Mouse (Mus musculus) stomach, embryonic 15.5 days (tissue): ENCODE results near the gene Tmem131l. TPM values are rescaled to one million over a fixed set of nuclear protein-coding genes. Genes with fewer than 3 reads are reported as not detected.

Experiments used
- ATAC-seq: fragments of 200-750 bp; cut with Nextera tagmentation; 2 replicates; pipeline ENCODE4 v1.8.0; 2017; ENCODE audit warnings: low read depth, moderate number of reproducible peaks, moderate TSS enrichment; ENCODE audit not compliant: insufficient read depth, low FRiP score
- H3K27ac ChIP-seq: fragments of 300-500 bp; sonication (generic); 2 replicates; pipeline ENCODE4 v1.5.1; 2015; ENCODE audit warnings: mild to moderate bottlenecking, inconsistent platforms
- H3K27me3 ChIP-seq: fragments of 300-500 bp; sonication (generic); replicated peaks from 2 replicates; pipeline ENCODE4 v1.6.1; 2015; ENCODE audit warnings: inconsistent platforms
- H3K36me3 ChIP-seq: fragments of 300-500 bp; sonication (generic); 2 replicates; pipeline ENCODE4 v1.6.1; 2015; ENCODE audit warnings: inconsistent platforms
- H3K4me1 ChIP-seq: fragments of 300-500 bp; sonication (generic); 2 replicates; pipeline ENCODE4 v1.6.1; 2015; ENCODE audit warnings: inconsistent platforms
- H3K4me2 ChIP-seq: fragments of 300-500 bp; sonication (generic); 2 replicates; pipeline ENCODE4 v1.6.1; 2015; ENCODE audit warnings: mild to moderate bottlenecking, inconsistent platforms
- H3K4me3 ChIP-seq: fragments of 300-500 bp; sonication (generic); replicated peaks from 2 replicates; pipeline ENCODE4 v1.5.1; 2015; ENCODE audit warnings: inconsistent platforms
- H3K9ac ChIP-seq: fragments of 300-500 bp; sonication (generic); 2 replicates; pipeline ENCODE4 v1.6.1; 2015; ENCODE audit warnings: inconsistent platforms
- H3K9me3 ChIP-seq: fragments of 300-500 bp; sonication (generic); 2 replicates; pipeline ENCODE4 v1.6.1; 2016; ENCODE audit warnings: inconsistent platforms
- WGBS: fragments of 180-500 bp; shearing (Covaris S2); methylation state at CpG from one replicate; pipeline ENCODE4 v1.1.7; 2015; 5-methylcytosine and 5-hydroxymethylcytosine counted together
- polyA plus RNA-seq: library from polyadenylated mRNA; unstranded; fragments of >200 nt; fragmentation: Nextera tagmentation; extraction: Ambion mirVana; gene quantifications from 2 replicates; pipeline ENCODE4 v1.2.1, GENCODE M21; 2015

Tmem131l gene
- polyA plus RNA-seq, 1 experiment from 2014 or later: 44.9 TPM

DNA sequence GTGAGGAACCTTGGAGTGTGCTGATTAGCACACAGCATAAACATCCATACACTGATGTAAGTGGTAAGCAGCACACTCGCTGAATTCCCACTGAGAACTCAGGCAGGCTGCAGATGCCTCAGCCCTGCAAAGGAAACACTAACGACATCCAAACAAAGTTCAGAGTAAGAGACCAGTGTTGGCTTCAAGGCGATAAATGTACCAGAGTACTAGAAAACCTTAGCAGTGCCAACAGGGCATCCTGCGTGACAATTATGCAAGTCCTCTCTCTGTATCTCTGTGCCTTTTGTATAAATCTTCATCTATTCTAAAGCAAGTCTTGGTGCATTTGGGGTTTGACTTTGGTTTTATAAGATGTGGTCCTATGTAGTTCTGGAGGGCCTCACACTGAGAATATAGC lies 11.0 kb downstream of the Tmem131l start:
- no peaks in the 10 kb centered on the region for H3K27me3 ChIP-seq
- H3K36me3 ChIP-seq: peaks cover 4% of the 10 kb centered on the region; the same call in 1 of the 2 replicates
- no peak overlapping the region for H3K9ac ChIP-seq
- 83% methylated on average over 4 of the region's 4 CpGs for WGBS
- no peak for ATAC-seq
- H3K4me3 ChIP-seq: no peak overlapping the region
- H3K27ac ChIP-seq: no peak overlapping the region
- no peaks in the 10 kb centered on the region for H3K9me3 ChIP-seq
- H3K4me2 ChIP-seq: no peak overlapping the region
- 0 out of 2 replicates have a peak, but pooled peaks cover 13% of the 10 kb centered on the region for H3K4me1 ChIP-seq

DNA sequence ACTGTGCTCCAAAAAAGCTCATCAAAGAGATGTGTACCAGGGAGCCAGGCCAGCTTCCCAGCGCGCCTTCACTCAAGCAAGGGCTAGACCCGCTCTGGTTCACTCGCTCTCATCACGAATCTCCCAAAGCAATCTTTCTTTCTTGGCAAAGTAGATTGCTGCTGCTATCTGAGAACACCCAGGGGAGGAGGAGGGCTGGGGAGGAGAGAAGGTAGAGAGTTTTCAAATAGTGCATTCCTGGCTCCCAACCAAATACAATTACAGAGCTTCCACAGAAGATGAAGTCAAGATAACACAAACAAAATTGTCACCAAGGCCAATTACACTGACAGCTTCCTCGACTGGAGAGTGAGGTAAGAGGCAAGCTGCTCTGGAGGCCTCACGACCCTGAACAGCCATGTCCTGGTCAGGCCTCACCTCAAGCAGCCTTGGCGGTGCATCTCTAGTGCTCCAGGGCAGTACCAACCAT lies 12.2 kb downstream of the Tmem131l start:
- peaks cover 12% of the 10 kb centered on the region; the same call in 1 of the 2 replicates for H3K4me1 ChIP-seq
- H3K4me2 ChIP-seq: no peak overlapping the region
- WGBS: 70% methylated on average over 8 of the region's 8 CpGs
- no peak for ATAC-seq
- H3K9me3 ChIP-seq: no peaks in the 10 kb centered on the region
- no peak overlapping the region for H3K9ac ChIP-seq
- H3K4me3 ChIP-seq: no peak overlapping the region
- H3K36me3 ChIP-seq: peaks cover 4% of the 10 kb centered on the region; the same call in 1 of the 2 replicates
- no peaks in the 10 kb centered on the region for H3K27me3 ChIP-seq
- no peak overlapping the region for H3K27ac ChIP-seq

DNA sequence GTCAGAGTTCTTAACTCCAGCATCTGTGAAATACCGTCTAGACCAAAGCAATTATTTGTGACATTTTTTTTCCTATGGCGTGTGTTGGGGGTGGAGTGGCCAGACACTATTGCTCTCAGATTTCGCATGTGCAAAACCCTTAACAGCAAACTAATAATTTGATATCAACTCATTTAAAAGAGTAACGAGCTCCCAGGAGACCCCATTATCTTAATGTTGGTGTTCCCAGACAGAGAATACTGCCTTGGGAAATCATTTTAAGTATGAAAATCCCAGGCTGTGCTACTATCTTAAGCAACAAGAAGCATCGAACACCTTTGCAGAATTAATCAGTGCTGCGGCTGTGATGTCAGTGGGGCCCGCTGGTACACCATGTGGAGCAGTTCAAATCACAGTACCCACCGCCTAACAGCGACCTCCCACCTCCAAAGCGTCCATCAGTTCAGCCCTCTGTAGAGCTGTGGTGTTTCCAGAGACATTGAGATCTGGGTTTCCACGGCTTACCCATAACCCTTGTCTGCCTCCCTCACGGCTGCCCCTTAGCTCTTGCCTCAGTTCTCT lies 15.4 kb downstream of the Tmem131l start:
- 77% methylated on average over 12 of the region's 12 CpGs for WGBS
- H3K4me3 ChIP-seq: no peak overlapping the region
- peaks cover 27% of the 10 kb centered on the region for H3K4me1 ChIP-seq
- no peak for ATAC-seq
- no peaks in the 10 kb centered on the region for H3K9me3 ChIP-seq
- H3K36me3 ChIP-seq: no peaks in the 10 kb centered on the region
- H3K9ac ChIP-seq: no peak overlapping the region
- no peak overlapping the region for H3K4me2 ChIP-seq
- no peak overlapping the region for H3K27ac ChIP-seq
- H3K27me3 ChIP-seq: no peaks in the 10 kb centered on the region

DNA sequence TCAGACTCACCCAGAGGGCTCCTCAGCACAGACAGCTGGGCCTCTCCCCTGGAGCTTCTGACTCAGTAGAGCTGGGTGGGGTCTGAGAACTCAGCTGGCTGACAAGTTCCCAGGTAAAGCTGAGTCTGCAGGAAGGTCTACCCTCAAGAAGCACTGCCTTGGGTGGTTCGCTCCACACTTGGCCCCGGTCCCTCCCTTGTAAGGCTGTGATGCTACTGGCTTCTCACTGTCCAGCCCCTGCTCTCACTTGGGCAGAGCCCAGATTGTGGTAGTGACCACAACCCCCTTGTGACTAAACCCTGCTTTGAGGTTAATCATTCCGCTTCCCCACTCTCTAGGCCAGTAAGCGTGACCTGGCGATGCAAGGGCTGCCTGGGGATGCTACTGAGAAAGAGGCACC lies 17.3 kb downstream of the Tmem131l start:
- no peak overlapping the region for H3K4me2 ChIP-seq
- peak overlapping the region; percentile 31; the same call in 1 of the 2 replicates for H3K27ac ChIP-seq

DNA sequence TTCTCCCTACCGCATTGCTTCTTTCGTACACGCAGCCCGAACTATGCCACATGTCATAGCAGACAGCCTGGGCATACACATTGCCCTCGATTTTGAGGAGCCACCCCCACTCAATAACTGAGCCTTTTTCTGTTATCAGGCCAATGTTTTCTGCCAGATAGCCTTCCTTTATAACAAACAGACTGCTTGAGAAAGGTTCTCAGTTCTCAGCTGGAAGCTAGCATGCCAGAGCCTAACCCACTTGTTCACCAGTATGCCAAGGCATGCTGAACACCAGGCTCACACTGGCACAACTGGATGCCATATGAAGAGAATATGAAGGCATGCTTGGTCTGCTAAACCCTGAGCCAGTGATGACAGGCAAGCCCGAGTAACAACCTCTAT lies 17.8 kb downstream of the Tmem131l start:
- no peak overlapping the region for H3K4me3 ChIP-seq
- H3K9me3 ChIP-seq: no peaks in the 10 kb centered on the region
- H3K4me1 ChIP-seq: peaks cover 23% of the 10 kb centered on the region
- H3K4me2 ChIP-seq: no peak overlapping the region
- H3K27me3 ChIP-seq: no peaks in the 10 kb centered on the region
- peaks cover 3% of the 10 kb centered on the region; the same call in 1 of the 2 replicates for H3K36me3 ChIP-seq
- peak; percentile 28; the same call in 1 of the 2 replicates for ATAC-seq
- peak overlapping the region; percentile 16; the same call in 1 of the 2 replicates for H3K27ac ChIP-seq
- WGBS: 74% methylated on average over 6 of the region's 6 CpGs
- no peak overlapping the region for H3K9ac ChIP-seq

More for the DNA sequence above, 17.3 kb downstream of the Tmem131l start:
- 83% methylated on average over 5 of the region's 5 CpGs for WGBS
- Histone ChIP-seq H3K9ac (no peak overlapping the region), H3K36me3 (peaks cover 3% of the 10 kb centered on the region; the same call in 1 of the 2 replicates), H3K9me3 (no peaks in the 10 kb centered on the region), H3K4me1 (peaks cover 26% of the 10 kb centered on the region), H3K4me3 (no peak overlapping the region), H3K27me3 (no peaks in the 10 kb centered on the region)
- ATAC-seq: peak; percentile 24; the same call in 1 of the 2 replicates

DNA sequence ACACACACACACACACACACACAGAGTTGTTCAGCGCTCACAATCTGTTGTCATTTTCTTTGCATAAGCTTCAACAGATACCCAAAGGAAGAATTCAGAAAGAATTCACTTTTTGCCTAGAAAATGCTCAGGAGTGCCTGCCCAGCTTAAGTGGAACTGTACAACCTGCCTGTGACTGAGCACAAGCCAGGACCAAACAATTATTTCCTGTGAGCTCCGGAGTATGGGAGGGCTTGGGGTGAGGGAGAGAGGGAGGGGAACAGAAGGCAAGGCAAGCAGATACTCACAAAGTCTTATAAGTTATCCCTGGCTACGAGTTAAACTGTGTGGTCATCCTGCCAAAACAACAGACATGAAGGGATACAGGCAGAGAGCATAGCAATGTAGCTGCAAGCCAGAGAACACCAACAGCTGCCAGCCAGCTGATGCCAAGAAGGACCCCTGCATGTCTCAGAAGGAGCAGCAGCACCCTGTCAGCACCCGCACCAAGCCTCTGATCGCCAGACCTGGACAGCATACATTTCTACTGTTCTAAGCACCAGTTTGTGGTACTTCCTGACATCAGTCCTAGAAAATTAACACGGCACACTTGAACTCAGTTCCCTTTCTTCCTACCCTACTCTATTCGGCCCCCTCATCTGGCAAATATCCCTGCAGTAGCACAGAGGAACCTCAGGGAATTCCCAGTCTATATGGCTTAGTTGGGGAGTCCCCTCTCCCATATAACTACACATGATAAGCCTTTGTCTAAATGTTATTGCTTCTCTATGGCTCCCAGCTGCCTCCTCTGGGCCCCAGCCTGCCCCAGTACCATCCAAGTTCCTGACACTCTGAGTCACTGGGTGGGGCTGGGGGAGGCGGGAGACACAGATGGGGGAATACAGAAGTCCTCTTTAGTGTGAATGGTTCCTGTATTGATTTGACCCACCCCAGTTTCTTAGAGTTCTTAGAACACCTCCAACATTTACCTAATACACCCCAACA lies 18.5 kb downstream of the Tmem131l start:
- H3K27me3 ChIP-seq: no peaks in the 10 kb centered on the region
- peak; percentile 68; the same call in 1 of the 2 replicates for ATAC-seq
- peaks cover 3% of the 10 kb centered on the region; the same call in 1 of the 2 replicates for H3K36me3 ChIP-seq
- no peak overlapping the region for H3K4me2 ChIP-seq
- WGBS: 57% methylated on average over 8 of the region's 8 CpGs
- no peak overlapping the region for H3K4me3 ChIP-seq
- no peak overlapping the region for H3K9ac ChIP-seq
- H3K9me3 ChIP-seq: no peaks in the 10 kb centered on the region
- H3K27ac ChIP-seq: peak overlapping the region; percentile 33
- H3K4me1 ChIP-seq: peaks cover 23% of the 10 kb centered on the region

DNA sequence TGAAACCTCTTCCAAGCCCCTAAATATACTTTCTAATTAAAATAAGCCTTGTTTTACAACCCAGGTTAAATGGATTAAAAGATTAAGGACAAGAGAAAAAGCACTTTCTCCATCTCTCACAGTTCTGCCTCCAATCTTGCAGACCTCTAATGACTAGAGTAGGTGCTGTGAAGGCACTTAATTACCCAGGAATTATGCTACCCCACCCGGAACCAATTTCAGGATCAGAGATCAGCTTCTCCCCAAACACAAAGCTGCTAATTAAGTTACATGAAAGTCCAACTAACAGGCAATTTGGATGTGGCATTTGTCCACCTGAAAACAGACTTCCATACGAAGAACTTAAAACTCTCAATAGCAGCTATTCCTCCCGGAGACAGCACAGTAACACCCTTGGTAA lies 19.4 kb downstream of the Tmem131l start:
- H3K4me1 ChIP-seq: peaks cover 23% of the 10 kb centered on the region
- no peak overlapping the region for H3K4me2 ChIP-seq
- H3K27ac ChIP-seq: no peak overlapping the region
- H3K36me3 ChIP-seq: peaks cover 3% of the 10 kb centered on the region; the same call in 1 of the 2 replicates
- WGBS: 79% methylated on average over 3 of the region's 3 CpGs
- no peaks in the 10 kb centered on the region for H3K27me3 ChIP-seq
- H3K4me3 ChIP-seq: no peak overlapping the region
- H3K9me3 ChIP-seq: no peaks in the 10 kb centered on the region
- no peak overlapping the region for H3K9ac ChIP-seq
- no peak for ATAC-seq

DNA sequence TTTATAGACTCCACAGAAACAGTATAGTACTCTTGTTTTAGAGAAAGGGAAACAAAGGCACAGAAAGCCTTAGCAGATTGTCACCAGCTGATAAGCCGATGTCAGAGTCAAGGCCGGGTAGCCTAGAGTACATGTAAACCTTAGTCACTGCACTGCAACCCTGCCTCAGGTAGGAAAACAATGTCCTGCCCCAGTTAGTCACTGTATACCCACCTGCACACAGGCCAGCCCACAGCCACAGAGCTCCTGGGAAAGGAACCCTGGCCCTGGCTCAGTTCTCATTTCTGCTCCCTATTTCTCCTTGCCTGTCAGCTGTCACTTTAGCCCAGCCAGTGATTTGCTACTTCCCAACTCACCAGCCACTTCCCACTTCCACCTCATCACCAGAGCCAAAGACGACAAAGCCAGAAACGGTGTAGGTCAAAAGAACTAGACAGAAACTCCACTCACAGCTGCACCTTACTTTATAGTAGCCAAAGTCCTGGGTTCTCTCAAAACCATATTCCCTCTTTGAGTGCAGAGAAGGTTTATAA lies 24.4 kb downstream of the Tmem131l start:
- 71% methylated on average over 4 of the region's 4 CpGs for WGBS
- Histone ChIP-seq H3K36me3 (peaks cover 11% of the 10 kb centered on the region), H3K4me2 (no peak overlapping the region), H3K4me1 (no peaks in the 10 kb centered on the region), H3K9ac (no peak overlapping the region), H3K27me3 (no peaks in the 10 kb centered on the region), H3K27ac (no peak overlapping the region), H3K9me3 (no peaks in the 10 kb centered on the region), H3K4me3 (no peak overlapping the region)
- no peak; the same call in 1 of the 2 replicates for ATAC-seq

DNA sequence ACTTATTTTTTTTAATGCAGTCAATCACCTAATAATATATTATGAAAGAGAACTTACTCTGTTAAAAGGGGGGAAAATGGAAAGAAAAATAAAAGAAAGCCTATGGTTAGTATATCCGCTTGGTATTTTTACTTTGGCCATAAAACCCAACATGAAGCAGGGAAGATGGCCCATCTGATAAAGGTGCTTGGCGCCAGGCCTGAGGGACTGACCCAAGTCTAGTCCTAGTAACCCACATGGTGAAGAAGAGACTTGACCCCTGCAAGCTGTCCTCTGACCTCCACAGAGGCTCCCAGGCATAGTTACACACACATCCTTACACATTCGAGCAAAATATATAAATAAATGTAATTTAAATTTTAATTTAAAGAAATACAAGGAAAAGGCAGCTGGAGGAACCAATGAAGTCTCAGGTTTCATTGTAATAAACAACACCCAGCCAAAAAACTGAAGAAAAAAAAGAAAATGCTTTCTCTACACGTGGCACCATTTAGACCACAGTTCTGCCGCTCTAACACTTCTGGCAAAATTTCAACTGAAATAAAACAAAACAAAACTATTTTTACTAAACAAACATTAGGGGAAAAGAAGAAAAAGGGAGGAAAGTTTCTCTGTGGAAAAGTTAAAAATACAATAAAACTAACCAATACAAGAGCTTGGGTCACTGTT lies 28.8 kb downstream of the Tmem131l start:
- Histone ChIP-seq H3K4me3 (no peak overlapping the region), H3K9me3 (no peaks in the 10 kb centered on the region), H3K4me1 (no peaks in the 10 kb centered on the region), H3K9ac (no peak overlapping the region), H3K36me3 (peaks cover 8% of the 10 kb centered on the region), H3K4me2 (no peak overlapping the region), H3K27ac (no peak overlapping the region), H3K27me3 (no peaks in the 10 kb centered on the region)
- WGBS: 75% methylated on average over 5 of the region's 5 CpGs
- no peak for ATAC-seq

DNA sequence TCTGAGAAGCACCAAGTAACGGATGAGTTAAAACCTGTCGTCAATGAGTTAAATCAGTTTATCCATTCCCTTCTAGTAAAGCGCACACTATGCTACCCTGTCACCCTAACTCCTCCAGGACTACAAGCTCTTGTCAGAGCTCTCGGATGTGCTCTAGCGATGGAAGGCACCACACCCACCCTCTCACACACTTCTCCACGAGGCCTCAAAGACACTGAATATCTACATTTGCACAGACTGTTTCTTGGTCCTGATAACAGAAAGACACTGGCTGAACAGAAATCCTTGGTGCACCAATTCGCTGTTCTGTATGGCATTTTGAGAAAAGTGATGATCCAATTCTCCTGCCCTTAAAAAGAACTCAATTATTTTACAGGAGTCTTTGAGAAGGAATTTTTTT lies 34.0 kb downstream of the Tmem131l start:
- Histone ChIP-seq H3K36me3 (no peaks in the 10 kb centered on the region; the same call in 1 of the 2 replicates), H3K9me3 (no peaks in the 10 kb centered on the region), H3K27ac (no peak overlapping the region), H3K9ac (no peak overlapping the region), H3K4me1 (0 out of 2 replicates have a peak, but pooled peaks cover 2% of the 10 kb centered on the region), H3K27me3 (no peaks in the 10 kb centered on the region), H3K4me2 (no peak overlapping the region), H3K4me3 (no peak overlapping the region)
- 81% methylated on average over 7 of the region's 7 CpGs for whole genome bisulfite sequencing
- peak; percentile 69; the same call in 1 of the 2 replicates for ATAC-seq

DNA sequence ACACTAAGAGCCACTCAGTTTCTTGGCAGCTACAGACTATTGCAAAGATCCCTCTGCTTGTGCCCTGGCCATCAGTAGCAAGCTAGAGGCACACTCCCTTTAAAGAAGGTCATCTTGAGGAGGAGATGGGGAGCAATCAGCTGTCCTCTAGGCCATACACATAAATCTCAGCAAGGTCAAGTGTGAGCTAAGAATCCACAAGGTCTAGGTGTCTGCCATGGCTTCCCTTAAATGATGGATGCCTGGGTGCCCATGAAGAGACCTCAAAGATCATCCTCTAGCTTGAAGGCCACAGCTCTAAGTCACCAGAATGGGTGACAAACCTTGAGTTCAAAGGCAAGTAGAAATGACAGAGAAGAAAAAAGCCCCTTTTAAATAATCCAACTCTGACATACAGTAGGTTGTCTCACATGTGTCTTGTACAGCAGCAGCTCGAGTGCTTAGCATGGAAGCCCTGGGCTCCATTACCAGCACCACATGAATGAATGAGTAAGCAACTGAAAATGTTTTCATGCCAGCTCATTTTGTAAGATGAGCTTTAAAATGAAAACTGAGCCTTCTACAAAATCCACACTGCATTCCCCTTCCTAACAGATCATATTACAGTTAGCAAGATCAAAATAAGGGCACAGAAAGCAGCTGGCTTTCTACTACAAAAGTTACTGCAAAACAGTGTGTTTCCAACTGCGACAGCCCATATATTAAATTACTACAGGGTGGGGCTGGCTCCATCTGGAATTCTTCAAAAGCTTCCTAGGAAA lies 35.5 kb downstream of the Tmem131l start:
- Histone ChIP-seq H3K36me3 (no peaks in the 10 kb centered on the region), H3K4me3 (no peak overlapping the region), H3K9ac (no peak overlapping the region), H3K4me1 (0 out of 2 replicates have a peak, but pooled peaks cover 2% of the 10 kb centered on the region), H3K27ac (no peak overlapping the region), H3K9me3 (no peaks in the 10 kb centered on the region), H3K4me2 (no peak overlapping the region), H3K27me3 (no peaks in the 10 kb centered on the region)
- ATAC-seq: no peak
- 42% methylated on average over 2 of the region's 2 CpGs for WGBS
